Mouse (Mus musculus) gastrocnemius, adult 8-10 months (tissue): Measurements from ENCODE around the gene Tbca. TPM values are rescaled to one million over a fixed set of nuclear protein-coding genes. Genes with fewer than 3 reads are reported as not detected.

ENCODE experiments used
- DNase-seq, 2 experiments: peaks; one replicate each; pipeline ENCODE4 v3.0.0; 2022; ENCODE audit warnings: low spot score in 2 of 2
- total RNA-seq, 4 experiments: library from RNA; stranded (reverse); gene quantifications; 2 replicates each; pipeline ENCODE4 v1.2.4; 2022

The Tbca gene
- total RNA-seq = 10 to 100 TPM; 58.1 to 66.0 (median 64.2) TPM

DNA sequence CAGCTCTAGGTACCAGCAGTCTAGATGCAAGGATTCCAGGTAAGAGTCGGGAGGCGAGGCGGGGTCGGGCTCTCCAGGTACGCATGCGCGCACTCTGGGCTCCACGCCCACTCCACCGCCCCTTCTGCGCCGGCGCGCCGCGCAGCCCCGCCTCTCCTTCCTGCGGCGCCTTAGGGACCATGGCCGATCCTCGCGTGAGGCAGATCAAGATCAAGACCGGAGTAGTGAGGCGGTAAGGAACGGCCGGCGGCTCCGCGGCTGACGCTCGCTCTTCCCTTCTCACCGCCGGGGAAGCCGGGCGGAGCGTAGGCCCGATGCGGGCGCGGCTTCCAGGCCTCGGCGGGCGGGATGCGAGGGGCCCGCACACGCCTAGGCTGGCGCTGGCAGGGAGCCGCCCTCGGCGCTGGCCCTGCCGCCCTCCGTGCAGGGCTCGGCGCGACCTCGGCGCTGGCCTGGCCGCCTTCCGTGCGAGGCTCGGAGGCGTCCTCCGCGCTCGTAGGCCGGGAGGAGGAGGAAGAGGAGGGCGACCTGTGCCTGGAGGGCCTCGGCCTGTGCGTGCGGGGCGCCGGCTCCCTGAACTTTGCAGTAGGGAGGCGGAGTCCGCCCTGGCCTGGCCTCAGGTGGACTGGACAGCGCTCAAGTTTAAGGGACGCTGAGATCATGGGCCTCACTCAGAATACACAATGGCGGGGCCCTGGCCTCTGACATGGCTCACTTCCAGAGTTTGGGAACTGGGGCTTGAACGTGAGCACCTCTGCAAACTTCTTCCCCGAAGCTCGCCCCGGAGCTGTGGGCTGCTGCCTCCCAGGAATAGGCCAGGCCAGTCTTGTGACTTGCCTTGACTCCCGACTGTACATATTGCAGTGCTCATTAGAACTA, at the start of gene Tbca:
Gene Tbca, plus strand, starts transcription at position 140 of the 879 bp plus-strand sequence.
- peak; percentile 61 to 70 for DNase-seq

DNA sequence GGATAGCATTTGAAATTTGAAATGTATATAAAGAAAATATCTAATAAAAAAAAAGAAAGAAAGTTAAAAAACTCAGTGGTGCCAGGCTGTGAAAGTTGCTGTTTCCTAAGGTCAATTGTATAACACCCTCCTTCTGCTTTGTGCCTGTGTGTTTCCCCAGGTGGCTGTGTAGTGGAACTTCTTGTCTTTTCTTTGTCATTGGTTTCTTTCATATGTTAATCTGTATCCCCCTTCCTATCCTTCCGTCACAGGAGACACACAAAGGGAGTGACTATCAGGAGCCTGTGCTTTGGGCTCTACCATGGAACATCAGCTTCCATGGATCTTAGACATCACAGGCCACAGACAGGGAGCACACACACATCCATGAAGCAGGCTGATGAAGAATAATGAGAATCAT, 43.5 kb upstream of the Tbca start:
- DNase-seq = no peak

DNA sequence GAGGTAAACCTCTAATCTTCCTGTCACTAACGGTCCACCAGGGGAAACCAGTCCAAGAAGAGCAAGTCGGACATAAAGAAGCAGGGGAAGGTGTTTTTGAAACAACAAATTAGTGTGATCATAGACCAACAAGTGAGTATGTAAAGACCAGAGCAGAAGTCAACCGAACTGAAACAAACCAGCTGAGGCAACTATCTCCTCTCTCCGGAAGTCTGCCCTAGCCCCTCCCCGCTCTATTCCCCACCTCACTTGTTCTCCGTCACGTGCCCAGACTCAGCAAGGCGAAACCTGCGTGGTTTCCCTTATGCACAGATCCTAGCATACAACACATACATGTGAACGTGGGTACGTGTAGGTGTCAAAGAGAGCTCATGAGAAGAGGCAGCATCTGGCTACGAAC, 22.9 kb upstream of the Tbca start:
- no peak for DNase-seq

DNA sequence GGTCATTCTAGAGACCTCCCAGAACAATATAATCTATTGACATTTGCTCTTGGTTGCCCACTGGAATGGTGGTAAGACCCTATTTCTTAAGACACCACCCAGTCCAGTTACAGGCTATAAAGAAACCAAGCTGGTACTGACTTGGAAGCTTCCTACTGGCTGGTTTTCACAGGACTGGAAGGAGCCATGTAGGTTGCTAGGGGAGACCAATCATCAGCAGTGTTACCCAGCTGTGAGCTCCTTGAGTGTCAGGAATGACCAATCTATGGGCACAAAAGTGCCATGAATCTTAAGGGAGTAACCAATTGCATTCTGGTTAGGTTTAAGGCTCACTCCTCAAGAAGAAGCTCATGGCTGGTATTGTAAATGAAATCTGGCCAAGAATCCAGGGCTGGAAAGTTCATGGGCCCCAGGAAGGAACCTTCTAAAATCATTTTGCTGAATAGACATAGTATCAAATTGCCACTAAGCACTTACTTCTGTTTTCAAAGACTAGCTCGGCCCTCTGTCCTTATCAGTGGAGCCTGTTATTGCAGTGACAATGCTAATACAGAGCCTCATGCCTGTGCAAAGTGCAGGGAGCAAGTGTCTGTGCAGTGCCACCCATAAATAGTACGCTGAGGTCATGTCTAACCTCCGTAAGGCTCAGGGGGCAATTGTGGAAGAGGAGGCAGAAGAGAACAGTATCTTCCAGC, 20.1 kb upstream of the Tbca start:
- DNase-seq = no peak

DNA sequence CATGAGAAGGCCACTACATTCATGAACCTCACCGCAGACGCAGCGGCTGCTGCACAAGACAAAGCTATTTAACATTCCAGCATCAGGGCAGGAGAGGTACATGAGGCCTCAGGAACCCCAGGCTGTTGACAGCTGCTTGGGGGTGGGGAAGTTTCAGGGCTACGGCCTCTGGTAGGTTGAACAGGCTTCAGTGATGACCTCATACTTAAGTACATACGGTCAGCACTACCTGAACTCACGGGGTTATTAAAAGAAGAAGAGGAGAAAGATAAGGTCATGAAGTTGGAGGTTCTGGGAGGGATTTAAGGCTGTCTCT, 19.6 kb upstream of the Tbca start:
- no peak for DNase-seq

DNA sequence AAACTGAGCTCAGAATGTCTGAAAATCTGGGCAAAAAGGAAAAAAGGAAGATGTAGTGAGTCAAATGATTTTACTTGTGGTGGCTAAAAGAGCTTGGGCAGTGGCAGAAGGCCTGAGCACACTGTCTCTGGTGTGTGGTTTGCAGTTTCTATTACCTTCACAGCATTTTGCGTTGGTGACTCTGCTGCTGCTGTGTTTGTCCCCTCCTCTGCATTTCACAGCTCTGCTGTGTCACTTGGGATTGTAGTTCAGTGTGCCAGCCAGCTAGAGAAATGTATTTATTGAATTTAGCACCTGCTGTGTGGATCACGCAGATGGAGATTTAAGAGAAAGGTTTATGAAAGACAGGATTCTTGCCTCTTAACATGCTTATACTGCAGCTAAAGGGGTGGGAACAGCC, 1.8 kb upstream of the Tbca start:
- no peak for DNase-seq

DNA sequence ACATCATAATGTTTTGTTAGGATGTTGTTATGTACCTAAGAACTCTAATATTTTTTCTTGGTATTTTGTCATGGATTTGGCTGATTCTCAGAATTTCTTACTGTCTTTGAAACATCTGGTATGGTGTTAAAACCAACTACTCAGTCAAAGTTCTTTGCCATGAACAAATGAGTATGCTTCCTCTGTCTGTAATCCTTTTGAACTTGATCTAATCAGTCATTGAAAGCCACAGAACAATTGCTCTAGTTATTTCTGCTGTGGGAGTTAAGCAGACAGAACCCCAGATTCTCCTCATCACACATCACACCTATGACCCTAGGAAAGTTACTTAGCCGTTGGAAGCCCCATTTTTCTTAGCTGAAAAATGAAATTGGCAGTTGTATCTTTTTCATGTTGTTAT, 6.0 kb downstream of the Tbca start:
- no peak for DNase-seq

DNA sequence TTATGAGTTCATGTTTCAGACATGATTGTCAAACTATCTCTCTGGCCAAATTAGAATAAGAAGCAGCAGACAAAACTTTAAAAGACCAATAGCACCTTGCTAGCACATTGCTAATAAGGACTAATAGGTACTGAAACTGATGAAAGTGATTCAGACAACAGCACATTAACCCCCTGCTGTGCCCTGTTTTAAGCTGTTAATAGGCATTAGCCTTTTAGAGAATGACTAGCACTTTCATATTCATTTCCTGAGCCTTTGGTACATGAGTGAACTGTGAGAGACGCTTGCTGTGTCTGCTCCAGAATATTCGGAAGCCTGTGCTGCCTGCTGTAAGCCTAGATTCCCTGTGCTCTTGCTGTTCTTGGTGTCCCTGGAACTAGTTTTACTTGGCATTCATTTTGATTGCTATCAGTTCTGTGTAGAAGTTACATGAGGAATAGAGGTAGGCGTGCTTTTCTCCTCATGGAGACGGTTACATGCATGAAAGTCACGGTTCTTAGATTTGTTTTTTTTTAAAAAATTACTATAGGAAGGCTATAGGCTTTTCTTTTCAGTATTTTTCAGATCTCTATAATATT, 14.9 kb downstream of the Tbca start:
- DNase-seq = no peak

DNA sequence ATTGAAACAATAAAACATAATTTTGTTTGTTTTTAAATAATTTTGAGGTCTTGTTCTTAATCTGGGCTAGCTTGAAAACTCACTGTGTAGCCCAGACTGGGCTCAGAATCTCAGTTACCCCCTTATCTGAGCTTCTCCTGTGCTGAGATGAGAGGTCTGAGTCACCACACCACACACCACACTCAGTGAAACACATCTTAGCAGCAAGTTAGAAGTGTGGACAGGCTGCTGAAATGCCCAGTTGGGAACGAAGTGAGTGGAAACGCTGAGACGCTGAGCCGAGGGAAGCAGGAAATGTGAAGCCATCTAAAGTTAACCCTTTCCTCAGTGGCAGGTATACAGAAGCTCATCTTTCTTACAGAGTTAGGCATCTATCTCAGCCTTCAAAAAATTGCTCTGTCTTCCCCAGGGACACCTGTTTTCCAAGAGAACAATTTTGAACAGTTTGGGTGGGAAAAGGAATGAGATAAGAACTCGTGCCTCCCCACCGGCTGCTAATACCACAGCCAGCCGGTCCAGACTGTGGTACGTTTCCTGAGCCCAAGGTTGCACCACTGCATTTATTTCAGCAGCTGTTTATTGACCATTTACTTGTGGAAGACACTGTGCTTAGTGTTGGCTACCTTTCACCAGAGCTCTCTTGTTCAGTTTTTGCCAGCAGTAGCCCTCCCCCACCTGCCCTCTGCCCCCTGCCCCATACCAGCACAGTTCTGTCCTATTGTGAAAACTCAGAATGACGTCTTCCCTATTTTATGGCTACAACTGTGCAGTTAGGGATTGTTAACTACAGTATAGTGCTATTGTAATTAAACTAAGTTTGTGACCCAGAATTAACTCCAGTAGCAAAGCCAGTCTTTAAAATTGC, 17.8 kb downstream of the Tbca start:
- no peak for DNase-seq

DNA sequence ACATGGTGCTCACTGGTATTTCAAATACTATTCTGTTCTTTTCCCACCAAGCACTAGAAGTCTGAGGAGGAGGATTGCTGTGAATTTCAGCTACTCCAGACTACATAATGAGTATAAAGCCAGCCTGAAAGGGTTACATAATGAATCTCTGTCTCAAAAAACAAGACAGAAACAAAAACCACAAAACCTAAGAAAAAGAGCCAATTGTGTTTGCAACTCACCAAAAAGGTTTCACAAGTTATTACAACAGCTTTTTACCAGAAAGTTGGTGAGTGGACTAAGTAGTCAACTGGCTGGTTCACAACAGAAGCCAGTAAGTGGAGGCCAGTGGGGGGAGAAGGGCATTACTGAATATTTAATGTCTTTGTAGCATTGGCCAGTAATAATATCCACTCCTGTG, 19.9 kb downstream of the Tbca start:
- no peak for DNase-seq

DNA sequence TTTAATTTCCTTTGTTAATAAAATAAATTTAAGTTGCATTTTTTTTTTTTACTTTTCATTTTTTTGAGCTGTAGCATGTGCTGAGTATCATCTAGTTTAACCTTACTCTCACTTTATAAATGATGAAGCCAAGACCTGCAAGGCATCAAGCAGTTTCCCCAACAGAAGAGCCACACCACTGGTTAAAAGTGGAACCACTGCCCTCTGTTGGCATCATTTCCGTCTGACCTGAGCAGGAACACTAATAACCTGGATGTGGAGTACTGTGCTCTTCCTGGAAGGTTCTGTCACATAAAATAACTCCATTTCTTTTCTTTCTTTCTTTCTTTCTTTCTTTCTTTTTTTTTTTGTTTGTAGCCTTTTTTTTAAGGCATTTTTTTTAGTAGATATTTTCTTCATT, 21.0 kb downstream of the Tbca start:
- DNase-seq = no peak

DNA sequence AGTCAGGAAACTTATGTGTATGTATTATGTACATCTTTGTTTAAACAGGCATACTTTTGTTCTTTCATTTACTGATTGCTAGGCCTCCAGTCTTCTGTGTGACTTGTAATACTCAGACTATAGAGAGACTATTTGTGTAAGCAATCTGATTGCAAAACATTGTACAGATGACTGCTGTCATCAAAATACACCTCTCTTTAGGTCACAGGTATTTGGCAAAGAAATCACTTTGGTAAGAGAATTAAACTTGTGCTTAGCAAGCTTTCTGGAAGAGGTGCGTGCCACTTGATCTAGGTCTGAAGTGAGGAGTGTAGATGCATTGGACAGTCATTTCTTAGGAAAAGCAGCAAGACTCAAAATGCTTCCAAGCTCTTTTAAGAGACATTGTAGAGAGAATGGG, 22.7 kb downstream of the Tbca start:
- no peak for DNase-seq

DNA sequence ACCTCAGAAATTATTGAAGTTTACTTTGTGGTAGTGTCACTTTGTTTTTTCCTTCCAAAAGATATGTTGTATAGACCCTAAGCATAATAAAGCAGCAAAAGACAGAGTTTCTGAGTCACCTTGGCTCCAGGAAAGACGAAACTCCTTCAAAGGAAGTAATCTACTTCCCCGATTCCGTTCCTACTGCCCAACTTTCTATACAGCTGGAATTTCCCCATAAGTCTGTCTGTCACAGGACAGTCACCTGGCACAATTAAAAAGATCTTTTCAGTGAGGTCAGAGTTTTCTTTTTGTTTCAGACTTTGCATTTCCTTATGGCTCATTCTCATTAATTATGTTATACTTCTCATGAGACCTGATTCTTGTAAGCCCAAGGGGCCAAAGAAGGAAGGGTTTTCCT, 25.1 kb downstream of the Tbca start:
- no peak for DNase-seq

DNA sequence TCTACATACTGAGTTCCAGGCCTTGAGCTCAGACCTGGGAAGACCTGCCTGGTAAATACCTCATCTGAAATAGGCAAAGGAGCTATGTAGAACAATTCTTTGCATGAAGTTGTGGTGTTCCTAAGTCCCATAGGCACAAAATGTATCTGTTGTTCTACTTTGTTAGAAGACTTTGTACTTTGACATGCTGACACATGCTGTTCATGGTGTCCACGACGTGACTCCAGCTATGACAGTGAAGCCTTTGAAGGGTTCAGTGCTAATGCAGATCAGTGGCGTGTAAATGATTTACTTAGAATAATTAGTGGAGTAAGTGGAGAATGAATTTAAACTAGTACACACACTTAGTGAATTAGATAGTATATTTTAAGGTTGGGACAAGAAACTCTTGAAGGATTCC, 31.8 kb downstream of the Tbca start:
- DNase-seq = no peak

DNA sequence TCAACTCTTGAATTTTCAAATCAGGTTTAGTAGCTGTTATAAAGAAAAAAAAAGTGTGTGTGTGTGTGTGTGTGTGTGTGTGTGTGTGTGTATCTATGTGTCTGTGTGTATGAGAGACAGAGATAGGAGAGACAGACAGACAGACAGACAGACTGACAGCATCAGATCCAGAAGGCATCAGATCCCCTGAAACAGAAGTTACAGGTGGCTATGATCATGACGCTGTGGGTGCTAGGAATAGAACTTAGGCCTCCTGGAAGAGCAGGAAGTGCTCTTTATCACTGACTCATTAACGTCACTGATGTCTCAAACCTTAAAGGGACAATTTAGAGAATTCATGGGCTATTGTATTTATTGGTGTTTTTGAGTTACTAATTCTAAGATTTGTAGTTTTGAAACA, 32.2 kb downstream of the Tbca start:
- DNase-seq = no peak

DNA sequence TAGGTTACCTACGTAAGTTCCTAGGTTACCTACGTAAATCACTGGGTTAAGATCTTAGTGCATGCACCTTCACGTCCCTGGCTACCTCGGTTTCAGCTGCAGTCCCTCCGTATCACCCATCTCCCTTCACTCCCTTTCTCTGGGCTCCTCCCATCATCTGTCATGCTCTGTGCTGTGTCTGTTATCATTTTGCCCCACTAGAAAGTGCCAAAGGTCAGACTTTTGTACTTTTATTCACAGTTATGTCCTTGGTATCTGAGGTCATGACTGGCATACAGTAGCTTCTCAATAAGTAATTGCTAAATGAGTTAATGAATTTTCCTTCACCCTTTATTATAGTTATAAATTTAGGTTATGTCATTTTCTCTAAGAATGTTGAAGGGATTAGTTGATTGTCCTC, 37.7 kb downstream of the Tbca start:
- DNase-seq = no peak

DNA sequence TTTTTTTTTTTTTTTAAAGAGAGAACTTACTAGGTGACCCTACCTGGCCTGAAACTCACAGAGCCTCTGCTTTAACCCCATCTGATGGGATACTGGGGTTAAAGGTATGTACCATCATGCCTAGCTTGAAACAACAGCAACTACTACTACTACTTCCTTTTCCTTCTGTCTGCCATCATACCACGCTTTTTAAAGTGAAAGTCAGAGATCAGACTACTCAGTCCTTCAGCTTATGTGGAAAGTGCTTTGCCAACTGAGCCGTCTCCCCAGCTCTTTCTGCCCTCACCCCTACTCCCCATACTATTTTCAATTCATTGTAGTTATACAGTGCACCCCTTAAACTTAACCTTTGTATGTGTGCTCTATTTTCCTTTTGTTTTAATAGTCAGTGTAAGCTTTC, 38.3 kb downstream of the Tbca start:
- no peak for DNase-seq

DNA sequence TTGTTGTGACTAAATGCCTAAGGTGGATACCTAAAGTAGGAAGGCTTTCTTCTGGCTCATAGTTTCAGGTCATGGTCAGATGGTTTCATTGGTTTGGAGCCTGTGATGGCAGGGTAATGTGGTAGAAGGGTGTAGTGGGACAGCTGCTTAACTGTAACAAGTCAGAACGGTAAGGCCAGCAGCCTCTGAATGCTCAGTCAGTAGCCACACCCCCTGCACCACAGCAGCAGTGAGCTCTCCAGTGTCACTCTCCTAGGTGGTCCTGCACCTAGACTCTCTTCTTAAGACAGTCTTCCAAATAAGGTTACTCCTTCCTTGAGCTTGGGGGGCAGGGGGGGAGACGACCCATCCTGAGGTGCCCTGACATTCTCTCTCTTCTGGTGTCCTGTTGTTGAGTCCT, 39.1 kb downstream of the Tbca start:
- no peak for DNase-seq

DNA sequence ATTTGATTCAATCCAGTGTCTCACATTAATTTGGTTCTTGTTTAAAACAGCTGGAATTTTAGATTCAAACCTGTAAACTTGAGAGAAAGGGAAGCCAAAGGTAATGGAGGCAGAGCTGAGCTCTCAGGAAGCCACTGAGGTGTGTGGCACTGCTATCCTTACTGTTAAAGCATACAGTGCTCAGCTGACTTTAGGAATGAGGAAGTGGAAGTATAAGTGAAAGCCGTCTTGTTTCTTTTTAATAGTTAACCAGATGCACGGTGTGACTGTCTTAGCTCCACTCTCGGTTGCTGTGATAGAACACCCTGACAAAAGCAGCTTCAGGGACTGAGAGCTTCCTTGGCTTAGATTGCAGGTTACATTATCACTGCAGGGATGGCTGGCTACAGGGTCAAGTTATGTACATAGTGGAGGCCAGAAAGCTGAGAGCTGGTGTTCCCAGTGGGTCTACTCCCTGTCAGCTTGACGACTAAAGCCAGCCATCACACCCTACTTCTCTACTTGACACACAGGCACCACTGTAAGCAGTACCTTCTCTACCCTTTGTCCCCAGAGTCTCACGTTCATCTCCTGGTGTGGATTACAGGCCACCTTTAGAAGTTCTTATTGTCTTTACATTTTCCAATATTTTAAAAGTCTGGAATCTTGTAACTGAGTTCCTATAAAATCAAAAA, 49.5 kb downstream of the Tbca start:
- no peak for DNase-seq

DNA sequence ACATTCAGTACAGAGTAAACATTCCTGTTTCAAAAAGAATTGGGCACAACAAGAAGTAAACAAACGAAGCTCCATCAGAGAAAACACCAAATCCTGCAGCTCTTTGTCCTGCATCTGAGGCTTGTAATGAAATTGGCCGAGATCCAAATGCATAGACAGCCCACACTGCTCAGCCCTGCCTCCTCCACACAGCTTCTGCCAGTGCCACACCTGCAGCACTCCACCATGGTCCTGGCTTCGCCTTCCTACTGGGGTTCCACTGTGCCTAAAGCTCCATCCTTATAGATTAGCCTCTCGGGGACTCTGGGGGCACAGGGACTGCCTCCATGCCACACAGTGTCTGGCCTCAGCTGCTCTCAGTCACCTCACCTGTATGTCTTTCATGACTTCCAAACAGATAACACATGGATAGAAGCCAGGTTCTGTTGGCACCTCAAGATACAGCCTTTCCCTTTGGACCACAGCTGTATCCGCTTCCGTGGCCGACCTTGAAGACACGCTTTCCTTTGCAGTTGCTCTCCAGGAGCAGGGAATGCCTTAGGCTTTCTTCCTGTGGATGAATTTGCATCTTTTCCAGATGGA, 50.1 kb downstream of the Tbca start:
- no peak for DNase-seq

DNA sequence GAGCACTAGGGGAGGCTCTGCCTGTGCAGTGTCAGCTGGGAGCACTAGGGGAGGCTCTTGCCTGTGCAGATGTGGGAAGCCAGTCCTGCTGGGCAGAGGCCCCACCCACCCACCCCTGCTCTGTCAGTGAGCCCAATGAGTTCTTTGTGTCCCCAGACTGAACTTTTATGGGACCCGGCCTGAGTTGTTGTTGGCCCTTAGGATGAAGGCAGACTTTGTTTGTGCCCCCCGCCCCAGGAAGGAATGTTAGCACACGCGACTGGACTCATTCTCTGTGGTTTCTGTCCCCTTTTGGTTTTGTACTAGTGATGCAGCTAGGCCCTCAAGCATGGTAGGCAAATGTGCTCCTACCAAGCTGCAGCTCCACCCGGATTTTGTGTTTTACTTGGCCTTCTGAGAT, 54.5 kb downstream of the Tbca start:
- DNase-seq = no peak
